Mouse (Mus musculus): Measurements from ENCODE around the gene Cd68. TPM values are rescaled to one million over a fixed set of nuclear protein-coding genes. Genes with fewer than 3 reads are reported as not detected.
"Not testable (repeated sequence)": the region's sequence is repeated elsewhere in the genome, so short reads cannot be mapped to it uniquely, and the experiment has no call there.

The Cd68 gene
- polyA plus RNA-seq, 1 experiment from 2014 or later = 5.2 TPM

- WGBS = 56% methylated on average over 7 of the region's 7 CpGs
- Histone ChIP-seq H3K36me3 (no peaks in the 10 kb centered on the region), H3K9ac (no peak overlapping the region), H3K4me1 (replicated peaks) (peaks cover 17% of the 10 kb centered on the region), H3K4me3 (no peak overlapping the region), H3K27ac (ENCODE audit: poor library complexity, severe bottlenecking) (no peak overlapping the region), H3K4me2 (no peak overlapping the region), H3K27me3 (replicated peaks) (0 out of 2 replicates have a peak, but pooled peaks cover 9% of the 10 kb centered on the region), H3K9me3 (replicated peaks) (no peaks in the 10 kb centered on the region)
- peak; percentile 43; the same call in 1 of the 2 replicates for ATAC-seq (ENCODE audit: insufficient number of reproducible peaks, low FRiP score)
Measured at GRCm38 (mm10) chr11:69620394-69621081, 45.4 kb downstream of the Cd68 start.

GRCm38 (mm10) chr11:69617805-69618204 lies 48.1 kb downstream of the Cd68 start, which contains the start of gene Shbg:
TSS of gene Shbg (minus strand) at chr11:69617905.
- Histone ChIP-seq H3K4me3 (no peak within 1 kb of the TSS), H3K4me1 (replicated peaks) (peaks cover 23% of the 10 kb centered on the region), H3K9me3 (replicated peaks) (no peaks in the 10 kb centered on the region), H3K27ac (ENCODE audit: poor library complexity, severe bottlenecking) (no peak within 1 kb of the TSS), H3K9ac (peak within 1 kb of the TSS; percentile 38; the same call in 1 of the 2 replicates), H3K36me3 (no peaks in the 10 kb centered on the region), H3K4me2 (no peak within 1 kb of the TSS), H3K27me3 (replicated peaks) (0 out of 2 replicates have a peak, but pooled peaks cover 11% of the 10 kb centered on the region)
- ATAC-seq (ENCODE audit: insufficient number of reproducible peaks, low FRiP score) = no peak
- WGBS = 52% methylated on average over 5 of the region's 5 CpGs

GRCm38 (mm10) chr11:69616781-69617180 lies 49.2 kb downstream of the Cd68 start:
- Histone ChIP-seq H3K27me3 (replicated peaks) (0 out of 2 replicates have a peak, but pooled peaks cover 11% of the 10 kb centered on the region), H3K4me2 (no peak overlapping the region), H3K36me3 (no peaks in the 10 kb centered on the region), H3K4me3 (no peak overlapping the region), H3K9ac (peak overlapping the region; percentile 38; the same call in 1 of the 2 replicates), H3K9me3 (replicated peaks) (no peaks in the 10 kb centered on the region), H3K4me1 (replicated peaks) (peaks cover 18% of the 10 kb centered on the region), H3K27ac (ENCODE audit: poor library complexity, severe bottlenecking) (no peak overlapping the region)
- no peak for ATAC-seq (ENCODE audit: insufficient number of reproducible peaks, low FRiP score)
- 40% methylated on average over 10 of the region's 10 CpGs for WGBS

DNA sequence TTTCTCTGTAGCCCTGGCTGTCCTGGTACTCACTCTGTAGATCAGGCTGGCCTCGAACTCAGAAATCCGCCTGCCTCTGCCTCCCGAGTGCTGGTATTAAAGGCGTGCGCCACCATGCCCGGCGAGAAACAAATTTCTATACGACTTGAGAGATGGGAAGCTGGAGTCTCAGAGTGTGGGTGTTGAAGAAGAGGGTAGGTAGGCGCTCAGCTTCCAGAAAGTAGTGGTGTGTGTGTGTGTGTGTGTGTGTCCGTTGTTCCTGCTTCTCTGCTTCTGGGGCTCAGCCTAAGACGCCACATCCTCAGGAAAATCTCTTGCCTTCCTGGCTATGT lies 51.7 kb downstream of the Cd68 start:
- Histone ChIP-seq H3K4me3 (0 out of 2 replicates have a peak overlapping the region, but pooled peaks have one; percentile 14), H3K27me3 (replicated peaks) (0 out of 2 replicates have a peak, but pooled peaks cover 11% of the 10 kb centered on the region), H3K4me2 (peak overlapping the region; percentile 56), H3K4me1 (replicated peaks) (peaks cover 11% of the 10 kb centered on the region)
- not testable (repeated sequence) for ATAC-seq (ENCODE audit: insufficient number of reproducible peaks, low FRiP score); H3K9ac ChIP-seq; H3K27ac ChIP-seq (ENCODE audit: poor library complexity, severe bottlenecking); H3K9me3 ChIP-seq (replicated peaks); H3K36me3 ChIP-seq
- WGBS = 47% methylated on average over 11 of the region's 11 CpGs

MicroRNAs within 50 kb of the gene (microRNA counts, 519-probe panel; counts per million panel counts)
- microRNA mmu-miR-1934 (not detected), microRNA mmu-miR-467f (3,709 counts per million, percentile 25 among the panel's probes with 10 or more counts)

Small RNA genes lying within 50 kb of the gene (microRNA-seq; reads per million reads assigned to microRNA genes)
- 2.6 reads per million, percentile 3 among the genes with 10 or more reads in this experiment for gene Mir1934
- gene Mir467f = not detected

Other genes starting within 250 kb of the Cd68 start
- 0.15 and 0.59 TPM in 2 replicates for gene Dnah2, start 117.0 kb downstream of the Cd68 start, polyA plus RNA-seq (2016; fragmentation: Nextera tagmentation; extraction: Ambion mirVana)
- 87.4 and 90.0 TPM in 2 replicates for gene Efnb3, start 105.9 kb downstream of the Cd68 start, polyA plus RNA-seq (2016; fragmentation: Nextera tagmentation; extraction: Ambion mirVana)
- 18.7 and 19.5 TPM in 2 replicates for gene Wrap53, start 85.9 kb downstream of the Cd68 start, polyA plus RNA-seq (2016; fragmentation: Nextera tagmentation; extraction: Ambion mirVana)
- 76.0 and 79.1 TPM in 2 replicates for gene Trp53, start 85.8 kb downstream of the Cd68 start, polyA plus RNA-seq (2016; fragmentation: Nextera tagmentation; extraction: Ambion mirVana)
- 30.9 and 31.1 TPM in 2 replicates for gene Atp1b2, start 60.2 kb downstream of the Cd68 start, polyA plus RNA-seq (2016; fragmentation: Nextera tagmentation; extraction: Ambion mirVana)
- 0.13 and 0.82 TPM in 2 replicates for gene Shbg, start 48.2 kb downstream of the Cd68 start, polyA plus RNA-seq (2016; fragmentation: Nextera tagmentation; extraction: Ambion mirVana)
- 16.5 and 17.4 TPM in 2 replicates for gene Sat2, start 44.1 kb downstream of the Cd68 start, polyA plus RNA-seq (2016; fragmentation: Nextera tagmentation; extraction: Ambion mirVana)
- 37.1 and 40.1 TPM in 2 replicates for gene Fxr2, start 33.2 kb downstream of the Cd68 start, polyA plus RNA-seq (2016; fragmentation: Nextera tagmentation; extraction: Ambion mirVana)
- gene Sox15, start 10.8 kb downstream of the Cd68 start, polyA plus RNA-seq (2016; fragmentation: Nextera tagmentation; extraction: Ambion mirVana) = not detected in 2 replicates
- gene Mpdu1, start 3.5 kb downstream of the Cd68 start, polyA plus RNA-seq (2016; fragmentation: Nextera tagmentation; extraction: Ambion mirVana) = 48.6 and 53.8 TPM in 2 replicates
- 404 and 420 TPM in 2 replicates for gene Eif4a1, start 6.3 kb upstream of the Cd68 start, polyA plus RNA-seq (2016; fragmentation: Nextera tagmentation; extraction: Ambion mirVana)
- 74.3 and 83.0 TPM in 2 replicates for gene Senp3, start 15.9 kb upstream of the Cd68 start, polyA plus RNA-seq (2016; fragmentation: Nextera tagmentation; extraction: Ambion mirVana)
- 0.28 and 0.47 TPM in 2 replicates for gene Tnfsf13, start 19.6 kb upstream of the Cd68 start, polyA plus RNA-seq (2016; fragmentation: Nextera tagmentation; extraction: Ambion mirVana)
- 5.6 and 6.9 TPM in 2 replicates for gene Tnfsf12, start 29.7 kb upstream of the Cd68 start, polyA plus RNA-seq (2016; fragmentation: Nextera tagmentation; extraction: Ambion mirVana)
- gene Tnfsfm13, start 29.9 kb upstream of the Cd68 start, polyA plus RNA-seq (2016; fragmentation: Nextera tagmentation; extraction: Ambion mirVana) = 1.5 and 3.3 TPM in 2 replicates
- gene Polr2a, start 92.5 kb upstream of the Cd68 start, polyA plus RNA-seq (2016; fragmentation: Nextera tagmentation; extraction: Ambion mirVana) = 23.7 and 25.2 TPM in 2 replicates
- gene Slc35g3, start 95.8 kb upstream of the Cd68 start, polyA plus RNA-seq (2016; fragmentation: Nextera tagmentation; extraction: Ambion mirVana) = 0.33 TPM in 2 replicates
- 2.9 and 3.3 TPM in 2 replicates for gene Zbtb4, start 99.8 kb upstream of the Cd68 start, polyA plus RNA-seq (2016; fragmentation: Nextera tagmentation; extraction: Ambion mirVana)
- 5.6 and 7.7 TPM in 2 replicates for gene Chrnb1, start 129.8 kb upstream of the Cd68 start, polyA plus RNA-seq (2016; fragmentation: Nextera tagmentation; extraction: Ambion mirVana)
- gene Fgf11, start 135.7 kb upstream of the Cd68 start, polyA plus RNA-seq (2016; fragmentation: Nextera tagmentation; extraction: Ambion mirVana) = 2.3 and 2.4 TPM in 2 replicates
- 1.5 and 1.6 TPM in 2 replicates for gene Tmem102, start 139.5 kb upstream of the Cd68 start, polyA plus RNA-seq (2016; fragmentation: Nextera tagmentation; extraction: Ambion mirVana)
- not detected in 2 replicates for gene Gm39566, start 149.1 kb upstream of the Cd68 start, polyA plus RNA-seq (2016; fragmentation: Nextera tagmentation; extraction: Ambion mirVana)
- gene Spem2, start 152.3 kb upstream of the Cd68 start, polyA plus RNA-seq (2016; fragmentation: Nextera tagmentation; extraction: Ambion mirVana) = not detected in 2 replicates
- not detected in 2 replicates for gene Spem1, start 156.0 kb upstream of the Cd68 start, polyA plus RNA-seq (2016; fragmentation: Nextera tagmentation; extraction: Ambion mirVana)
- 1.8 and 2.3 TPM in 2 replicates for gene Nlgn2, start 171.6 kb upstream of the Cd68 start, polyA plus RNA-seq (2016; fragmentation: Nextera tagmentation; extraction: Ambion mirVana)
- gene Tmem256, start 172.4 kb upstream of the Cd68 start, polyA plus RNA-seq (2016; fragmentation: Nextera tagmentation; extraction: Ambion mirVana) = 289 and 297 TPM in 2 replicates
- 77.9 and 82.3 TPM in 2 replicates for gene Plscr3, start 180.2 kb upstream of the Cd68 start, polyA plus RNA-seq (2016; fragmentation: Nextera tagmentation; extraction: Ambion mirVana)
- gene Tnk1, start 192.6 kb upstream of the Cd68 start, polyA plus RNA-seq (2016; fragmentation: Nextera tagmentation; extraction: Ambion mirVana) = 0.28 and 0.32 TPM in 2 replicates
- gene Tmem95, start 211.9 kb upstream of the Cd68 start, polyA plus RNA-seq (2016; fragmentation: Nextera tagmentation; extraction: Ambion mirVana) = not detected in 2 replicates
- 4.1 and 4.5 TPM in 2 replicates for gene Kctd11, start 215.3 kb upstream of the Cd68 start, polyA plus RNA-seq (2016; fragmentation: Nextera tagmentation; extraction: Ambion mirVana)
- 10.3 and 11.2 TPM in 2 replicates for gene Acap1, start 229.4 kb upstream of the Cd68 start, polyA plus RNA-seq (2016; fragmentation: Nextera tagmentation; extraction: Ambion mirVana)
- gene 2810408A11Rik, start 234.8 kb upstream of the Cd68 start, polyA plus RNA-seq (2016; fragmentation: Nextera tagmentation; extraction: Ambion mirVana) = 4.7 and 5.2 TPM in 2 replicates
- 7.6 and 9.2 TPM in 2 replicates for gene Neurl4, start 234.9 kb upstream of the Cd68 start, polyA plus RNA-seq (2016; fragmentation: Nextera tagmentation; extraction: Ambion mirVana)
- gene Gps2, start 247.7 kb upstream of the Cd68 start, polyA plus RNA-seq (2016; fragmentation: Nextera tagmentation; extraction: Ambion mirVana) = 49.2 and 50.6 TPM in 2 replicates